Mouse (Mus musculus): ENCODE results near the gene Cmtm3.

DNA sequence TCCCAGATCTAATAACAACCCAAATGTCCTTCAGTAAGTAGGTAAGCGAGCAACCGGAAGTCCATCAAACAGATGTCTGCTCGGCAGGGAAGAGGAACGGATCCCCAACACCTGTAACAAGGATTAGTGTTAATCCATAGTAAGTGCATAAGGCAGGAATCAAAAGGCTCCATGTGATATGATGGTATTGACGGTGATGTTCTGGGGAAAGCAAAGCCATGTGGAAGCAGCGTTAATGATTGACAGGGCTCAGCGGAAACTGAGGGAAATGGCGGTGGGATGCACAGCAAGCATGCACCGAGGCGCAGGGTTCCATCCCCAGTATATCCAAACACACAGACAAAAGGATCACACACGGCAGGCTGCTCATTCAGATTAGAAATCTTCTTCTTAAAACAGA lies 35.1 kb downstream of the Cmtm3 start:
- TF ChIP-seq GATA1 (IDR thresholded peaks at IDR 0.05; ENCODE audit: low read length), result no peak
- TF ChIP-seq TAL1 (IDR thresholded peaks at IDR 0.05; ENCODE audit: low read length), result no peak
